2 mouse cellular contexts compared by ENCODE assay signal in genomic region chr6:49241562-49241961, GRCm38 (mm10).
A peak's percentile ranks its signal among the peaks of the same experiment; 100 is the strongest.
TF ChIP-seq lines count a peak whose summit lies in the region.

No protein-coding gene starts in this region.

TF ChIP-seq in CH12.LX, 34 proteins besides CTCF, POLR2A, EP300 and RAD21:
- TF ChIP-seq ZNF384 (IDR thresholded peaks at IDR 0.05; ENCODE audit: low read depth, low read length) (peak; percentile 54; the same call in 1 of the 2 replicates), TCF12 (IDR thresholded peaks at IDR 0.05; ENCODE audit: low read depth, low read length) (no peak)

TF ChIP-seq in ES-E14, 5 proteins besides CTCF, POLR2A, EP300 and RAD21:
- TF ChIP-seq ZNF384 (IDR thresholded peaks at IDR 0.05; ENCODE audit: low read depth, low read length) (peak; percentile 71), MAFK (IDR thresholded peaks at IDR 0.05; ENCODE audit: insufficient read depth, low read depth, low read length) (no peak), ZC3H11A (IDR thresholded peaks at IDR 0.05; ENCODE audit: borderline replicate concordance, low read depth, low read length) (no peak)
